Mouse (Mus musculus): Measurements from ENCODE around the gene Dock11. TPM values are rescaled to one million over a fixed set of nuclear protein-coding genes. Genes with fewer than 3 reads are reported as not detected.

Dock11 gene
- 91.4 TPM for polyA plus RNA-seq (2017; shearing (Covaris generic))

DNA sequence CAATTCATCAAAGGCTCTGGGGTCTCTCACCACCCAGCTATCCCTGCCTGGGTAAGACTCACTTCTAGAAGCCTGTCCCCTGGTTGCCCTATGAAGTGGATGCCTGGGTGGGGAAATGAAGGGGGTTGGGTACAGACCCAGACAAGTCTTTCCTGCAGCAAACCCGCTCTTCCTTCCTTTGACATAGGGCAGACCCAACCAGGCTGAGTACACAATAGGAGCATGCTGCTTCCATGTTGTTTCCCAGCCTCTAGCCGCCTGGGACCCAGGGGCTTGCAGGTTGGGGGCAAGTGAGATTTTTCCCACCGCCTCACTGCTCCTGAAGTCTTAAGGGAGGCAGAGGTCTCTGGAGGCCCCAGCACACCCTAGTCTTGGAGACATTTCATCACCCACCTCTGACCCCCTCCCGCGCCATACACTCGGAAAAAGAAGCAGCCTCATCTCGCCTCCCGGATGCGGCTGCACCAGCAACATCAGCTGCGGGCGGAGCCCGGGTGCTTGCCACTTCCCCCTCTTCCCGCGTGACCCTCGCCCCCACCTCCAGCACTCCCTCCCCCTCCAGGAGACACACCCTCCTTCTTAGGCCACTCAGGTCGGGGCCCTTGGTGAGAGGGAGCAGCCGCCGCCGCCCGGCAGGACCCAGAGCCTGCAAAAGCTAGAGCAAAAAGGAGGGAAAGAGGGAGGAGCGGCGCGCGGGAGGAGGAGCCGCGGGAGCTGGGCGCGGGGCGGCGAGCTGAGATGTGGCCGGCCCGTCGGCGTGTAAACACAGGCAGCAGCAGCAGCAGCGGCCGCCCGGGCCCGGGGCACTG, at the start of gene Dock11:
Gene Dock11, plus strand, starts transcription at position 746 of the 809 bp plus-strand sequence.

DNA sequence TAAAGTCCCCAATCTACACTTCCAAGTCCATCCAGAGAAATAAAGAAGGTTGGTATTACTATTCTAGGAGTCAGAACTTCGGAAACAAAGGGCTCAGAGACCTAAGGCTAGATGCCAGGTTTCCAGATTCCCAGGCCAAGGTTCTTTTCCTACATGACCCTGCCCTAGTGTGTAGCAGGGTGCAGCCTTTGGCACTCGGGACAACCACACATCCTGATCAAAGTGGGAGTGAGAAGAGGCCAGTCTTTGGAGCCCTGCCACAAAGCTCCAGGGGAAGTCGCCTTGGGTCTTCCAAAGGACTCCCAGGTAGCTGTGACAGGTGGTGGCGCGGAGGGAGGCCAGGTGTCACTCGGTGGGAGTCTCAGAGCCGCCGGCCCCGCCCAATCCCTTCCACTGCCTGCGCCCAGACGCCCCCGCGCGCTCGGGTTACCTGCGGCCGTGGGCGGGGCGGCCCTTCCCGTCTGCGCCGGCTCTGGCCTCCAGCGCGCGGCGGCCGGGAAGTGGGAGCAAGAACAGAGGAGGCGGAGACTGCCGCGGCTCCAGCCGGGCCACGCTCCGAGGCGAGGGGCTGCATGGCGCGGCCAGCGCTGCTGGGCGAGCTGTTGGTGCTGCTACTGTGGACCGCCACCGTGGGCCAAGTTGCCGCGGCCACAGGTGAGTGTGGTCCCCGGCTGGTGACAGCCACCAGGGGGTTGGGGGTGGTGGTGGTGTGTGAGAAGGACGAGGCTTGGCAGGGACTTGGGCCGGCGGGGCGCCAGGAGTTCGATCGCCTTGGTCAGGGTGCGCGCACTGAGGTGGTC, 223.2 kb downstream of the Dock11 start, which contains the start of gene Il13ra1:
Gene Il13ra1, plus strand, starts transcription at position 489 of the 800 bp plus-strand sequence.

Other genes with a start within 250 kb of the Dock11 start
- not detected for gene Il13ra1, start 223.3 kb downstream of the Dock11 start, polyA plus RNA-seq (2017; shearing (Covaris generic))